Mouse (Mus musculus) urinary bladder, postnatal 25 days (tissue): ENCODE data around the gene Fam229a.
A peak's percentile ranks its signal among the peaks of the same experiment; 100 is the strongest.

Experiments
- DNase-seq: peaks from one replicate; pipeline ENCODE4 v3.0.0; 2022; ENCODE audit warnings: low spot score

Fam229a gene

GRCm38 (mm10) chr4:129495672-129496562 is 4.9 kb downstream of the Fam229a start:
- DNase-seq: no peak

- no peak for DNase-seq
These were observed 5.6 kb downstream of the Fam229a start for GRCm38 (mm10) chr4:129496631-129497030.

- DNase-seq: no peak
These were observed 8.0 kb downstream of the Fam229a start for GRCm38 (mm10) chr4:129498941-129499340.

- no peak for DNase-seq
These were observed 9.0 kb downstream of the Fam229a start for GRCm38 (mm10) chr4:129500017-129500416.

- peak; percentile 78 for DNase-seq
These were observed 9.9 kb downstream of the Fam229a start for GRCm38 (mm10) chr4:129500607-129501566.

GRCm38 (mm10) chr4:129502327-129502888 is 11.4 kb downstream of the Fam229a start:
- DNase-seq: no peak

- DNase-seq: no peak
These were observed 12.0 kb downstream of the Fam229a start for GRCm38 (mm10) chr4:129502901-129503444.

GRCm38 (mm10) chr4:129505511-129505910 is 14.5 kb downstream of the Fam229a start:
- DNase-seq: no peak

- DNase-seq: no peak
These were observed 16.6 kb downstream of the Fam229a start for GRCm38 (mm10) chr4:129507434-129508236.

GRCm38 (mm10) chr4:129508237-129508515 is 17.2 kb downstream of the Fam229a start:
- no peak for DNase-seq

GRCm38 (mm10) chr4:129508834-129509600 is 18.0 kb downstream of the Fam229a start:
- no peak for DNase-seq

- DNase-seq: no peak
These were observed 18.7 kb downstream of the Fam229a start for GRCm38 (mm10) chr4:129509650-129510049.

- DNase-seq: no peak
These were observed 19.9 kb downstream of the Fam229a start for GRCm38 (mm10) chr4:129510723-129511412.

- no peak for DNase-seq
These were observed 20.6 kb downstream of the Fam229a start for GRCm38 (mm10) chr4:129511413-129512096.

GRCm38 (mm10) chr4:129513086-129513767 is 22.2 kb downstream of the Fam229a start, which contains the start of gene Marcksl1:
Gene Marcksl1, plus strand, starts transcription at chr4:129513581.
- peak; percentile 87 for DNase-seq

- DNase-seq: no peak
These were observed 22.9 kb downstream of the Fam229a start for GRCm38 (mm10) chr4:129513891-129514290.

- peak; percentile 71 for DNase-seq
These were observed 23.4 kb downstream of the Fam229a start for GRCm38 (mm10) chr4:129514300-129514898.

- peak; percentile 54 for DNase-seq
These were observed 25.9 kb downstream of the Fam229a start for GRCm38 (mm10) chr4:129516925-129517324.
